Mouse (Mus musculus): Measurements from ENCODE around the gene Slc12a7. TPM values are rescaled to one million over a fixed set of nuclear protein-coding genes. Genes with fewer than 3 reads are reported as not detected.

Slc12a7 gene
- polyA plus RNA-seq, 2 experiments: 7.8 to 9.9 TPM

- no peak for ATAC-seq (ENCODE audit: insufficient read depth)
- H3K27me3 ChIP-seq (ENCODE audit: control insufficient read depth, insufficient read depth, low read length): peaks cover 26% of the 10 kb centered on the region
These were observed 113.9 kb downstream of the Slc12a7 start for GRCm38 (mm10) chr13:73846589-73847464.

GRCm38 (mm10) chr13:73847465-73847836 lies 114.6 kb downstream of the Slc12a7 start, which contains the start of gene Nkd2:
Gene Nkd2, minus strand, starts transcription at chr13:73847631.
- Histone ChIP-seq H3K36me3 (replicated peaks; ENCODE audit: control insufficient read depth, insufficient read depth, low read depth) (no peaks in the 10 kb centered on the region), H3K4me3 (ENCODE audit: insufficient read depth in 1 of 2, low read depth in 2 of 2, low read length in 2 of 2) (peak within 1 kb of the TSS; percentile 30 to 44), H3K27ac (no peak within 1 kb of the TSS), H3K27me3 (ENCODE audit: control insufficient read depth, insufficient read depth, low read length) (peaks cover 26% of the 10 kb centered on the region), H3K4me1 (replicated peaks; ENCODE audit: control insufficient read depth in 2 of 2, insufficient read depth in 2 of 2, low read length in 1 of 2) (no peaks in the 10 kb centered on the region), H3K4me2 (ENCODE audit: low read depth) (peak within 1 kb of the TSS; percentile 51), H3K9me3 (ENCODE audit: control insufficient read depth, low read length) (no peaks in the 10 kb centered on the region), H3K9ac (replicated peaks) (no peak within 1 kb of the TSS)
- DNase-seq (ENCODE audit: low read depth in 3 of 3, low spot score in 3 of 3) (peak in 2 of 3 experiments; percentile 14 to 19), ATAC-seq (ENCODE audit: insufficient read depth) (no peak)
- 1% methylated on average over 38 of the region's 38 CpGs for WGBS (ENCODE audit: insufficient replicate concordance)
- TF ChIP-seq EP300 (IDR thresholded peaks at IDR 0.05; ENCODE audit: low read depth) (no peak), CTCF (IDR thresholded peaks at IDR 0.05; ENCODE audit: low read depth) (peak; percentile 61)

More at GRCm38 (mm10) chr13:73846589-73847464, 113.9 kb downstream of the Slc12a7 start:
- Histone ChIP-seq H3K9me3 (ENCODE audit: control insufficient read depth, low read length) (no peaks in the 10 kb centered on the region), H3K27ac (no peak overlapping the region), H3K36me3 (replicated peaks; ENCODE audit: control insufficient read depth, insufficient read depth, low read depth) (no peaks in the 10 kb centered on the region), H3K9ac (replicated peaks) (no peak overlapping the region), H3K4me1 (replicated peaks; ENCODE audit: control insufficient read depth in 2 of 2, insufficient read depth in 2 of 2, low read length in 1 of 2) (no peaks in the 10 kb centered on the region), H3K4me3 (ENCODE audit: insufficient read depth in 1 of 2, low read depth in 2 of 2, low read length in 2 of 2) (peak overlapping the region; percentile 30 to 44), H3K4me2 (ENCODE audit: low read depth) (peak overlapping the region; percentile 51)
- no peak for DNase-seq (ENCODE audit: low read depth in 3 of 3, low spot score in 3 of 3)
- TF ChIP-seq CTCF (IDR thresholded peaks at IDR 0.05; ENCODE audit: low read depth) (no peak), EP300 (IDR thresholded peaks at IDR 0.05; ENCODE audit: low read depth) (no peak)
- WGBS (ENCODE audit: insufficient replicate concordance): 2% methylated on average over 64 of the region's 65 CpGs

Other genes starting within 250 kb of the Slc12a7 start
- gene Slc6a3, start 196.3 kb upstream of the Slc12a7 start, polyA plus RNA-seq (2012; rRNA removed): 0.59 and 0.63 TPM in 2 replicates
- 0.75 and 1.4 TPM in 2 replicates for gene Slc6a3, start 196.3 kb upstream of the Slc12a7 start, polyA plus RNA-seq (2014; fragmentation: Nextera tagmentation; extraction: Ambion mirVana)
- 53.1 and 57.7 TPM in 2 replicates for gene Clptm1l, start 129.1 kb upstream of the Slc12a7 start, polyA plus RNA-seq (2012; rRNA removed)
- gene Clptm1l, start 129.1 kb upstream of the Slc12a7 start, polyA plus RNA-seq (2014; fragmentation: Nextera tagmentation; extraction: Ambion mirVana): 58.9 and 67.7 TPM in 2 replicates
- gene Tert, start 106.2 kb upstream of the Slc12a7 start, polyA plus RNA-seq (2012; rRNA removed): 2.2 and 2.6 TPM in 2 replicates
- 0.47 and 0.62 TPM in 2 replicates for gene Tert, start 106.2 kb upstream of the Slc12a7 start, polyA plus RNA-seq (2014; fragmentation: Nextera tagmentation; extraction: Ambion mirVana)
- not detected in 2 replicates for gene Slc6a18, start 55.1 kb upstream of the Slc12a7 start, polyA plus RNA-seq (2012; rRNA removed)
- not detected in 2 replicates for gene Slc6a18, start 55.1 kb upstream of the Slc12a7 start, polyA plus RNA-seq (2014; fragmentation: Nextera tagmentation; extraction: Ambion mirVana)
- 1.2 and 1.4 TPM in 2 replicates for gene Slc6a19, start 28.2 kb upstream of the Slc12a7 start, polyA plus RNA-seq (2012; rRNA removed)
- gene Slc6a19, start 28.2 kb upstream of the Slc12a7 start, polyA plus RNA-seq (2014; fragmentation: Nextera tagmentation; extraction: Ambion mirVana): 1.0 and 1.2 TPM in 2 replicates
- gene Nkd2, start 114.5 kb downstream of the Slc12a7 start, polyA plus RNA-seq (2012; rRNA removed): 0.09 and 0.19 TPM in 2 replicates
- gene Nkd2, start 114.5 kb downstream of the Slc12a7 start, polyA plus RNA-seq (2014; fragmentation: Nextera tagmentation; extraction: Ambion mirVana): 0.09 and 0.15 TPM in 2 replicates
- 6.9 and 11.5 TPM in 2 replicates for gene Trip13, start 204.7 kb downstream of the Slc12a7 start, polyA plus RNA-seq (2012; rRNA removed)
- 21.9 TPM in 2 replicates for gene Trip13, start 204.7 kb downstream of the Slc12a7 start, polyA plus RNA-seq (2014; fragmentation: Nextera tagmentation; extraction: Ambion mirVana)
- gene Brd9, start 204.7 kb downstream of the Slc12a7 start, polyA plus RNA-seq (2012; rRNA removed): 14.4 and 16.7 TPM in 2 replicates
- 10.6 and 15.9 TPM in 2 replicates for gene Brd9, start 204.7 kb downstream of the Slc12a7 start, polyA plus RNA-seq (2014; fragmentation: Nextera tagmentation; extraction: Ambion mirVana)
- not detected in 2 replicates for gene Zdhhc11, start 230.8 kb downstream of the Slc12a7 start, polyA plus RNA-seq (2012; rRNA removed)
- not detected in 2 replicates for gene Zdhhc11, start 230.8 kb downstream of the Slc12a7 start, polyA plus RNA-seq (2014; fragmentation: Nextera tagmentation; extraction: Ambion mirVana)